Mouse (Mus musculus): ENCODE measurements at regions not wholly inside any gene's neighbourhood (a gene's known extent, or its start where the extent isn't known, plus 50 kb on each side); places are given as distances from the start of the nearest gene placed in this dataset.

- ATAC-seq (replicated peaks; ENCODE audit: low FRiP score) (no peak), DNase-seq (ENCODE audit: low spot score) (no peak)
- WGBS = 89% methylated on average over 10 of the region's 10 CpGs
- Histone ChIP-seq H3K27me3 (ENCODE audit: control insufficient read depth, insufficient read depth, low read length) (no peaks in the 10 kb centered on the region), H3K27ac (ENCODE audit: low read depth, low read length) (no peak overlapping the region), H3K4me3 (ENCODE audit: low read depth, low read length) (no peak overlapping the region), H3K4me1 (replicated peaks; ENCODE audit: control insufficient read depth, insufficient read depth, low read length) (no peaks in the 10 kb centered on the region; the same call in 1 of the 2 replicates), H3K4me2 (ENCODE audit: low read depth, low read length, severe bottlenecking) (no peak overlapping the region), H3K9me3 (ENCODE audit: control insufficient read depth, low read length) (no peaks in the 10 kb centered on the region), H3K9ac (ENCODE audit: low read length) (no peak overlapping the region), H3K36me3 (ENCODE audit: control insufficient read depth, insufficient read depth, low read length) (no peaks in the 10 kb centered on the region)
These were observed 858.5 kb downstream of the Zfp704 start for GRCm38 (mm10) chr3:8751356-8751755.

- Histone ChIP-seq H3K36me3 (ENCODE audit: control insufficient read depth, insufficient read depth, low read length) (no peaks in the 10 kb centered on the region), H3K9ac (ENCODE audit: low read length) (no peak overlapping the region), H3K9me3 (ENCODE audit: control insufficient read depth, low read length) (no peaks in the 10 kb centered on the region), H3K4me1 (replicated peaks; ENCODE audit: control insufficient read depth, insufficient read depth, low read length) (no peaks in the 10 kb centered on the region; the same call in 1 of the 2 replicates), H3K27me3 (ENCODE audit: control insufficient read depth, insufficient read depth, low read length) (no peaks in the 10 kb centered on the region), H3K4me2 (ENCODE audit: low read depth, low read length, severe bottlenecking) (no peak overlapping the region), H3K4me3 (ENCODE audit: low read depth, low read length) (no peak overlapping the region), H3K27ac (ENCODE audit: low read depth, low read length) (no peak overlapping the region)
- WGBS = 77% methylated on average over 4 of the region's 4 CpGs
- DNase-seq (ENCODE audit: low spot score) (no peak), ATAC-seq (replicated peaks; ENCODE audit: low FRiP score) (no peak)
These were observed 859.0 kb downstream of the Zfp704 start for GRCm38 (mm10) chr3:8750858-8751257.

- H3K36me3 ChIP-seq (ENCODE audit: control insufficient read depth, insufficient read depth, low read length) = no peaks in the 10 kb centered on the region
- no peak overlapping the region for H3K9ac ChIP-seq (ENCODE audit: low read length)
- no peaks in the 10 kb centered on the region for H3K27me3 ChIP-seq (ENCODE audit: control insufficient read depth, insufficient read depth, low read length)
- ATAC-seq (replicated peaks; ENCODE audit: low FRiP score) = no peak
- peak; percentile 25 for DNase-seq (ENCODE audit: low spot score)
- no peaks in the 10 kb centered on the region; the same call in 1 of the 2 replicates for H3K4me1 ChIP-seq (replicated peaks; ENCODE audit: control insufficient read depth, insufficient read depth, low read length)
- H3K9me3 ChIP-seq (ENCODE audit: control insufficient read depth, low read length) = no peaks in the 10 kb centered on the region
- H3K27ac ChIP-seq (ENCODE audit: low read depth, low read length) = no peak overlapping the region
- no peak overlapping the region for H3K4me2 ChIP-seq (ENCODE audit: low read depth, low read length, severe bottlenecking)
- no peak overlapping the region for H3K4me3 ChIP-seq (ENCODE audit: low read depth, low read length)
- 88% methylated on average over 11 of the region's 11 CpGs for WGBS
These were observed 859.7 kb downstream of the Zfp704 start for GRCm38 (mm10) chr3:8750162-8750561.

GRCm38 (mm10) chr3:8747201-8747600, 862.7 kb downstream of the Zfp704 start:
- Histone ChIP-seq H3K27me3 (ENCODE audit: control insufficient read depth, insufficient read depth, low read length) (no peaks in the 10 kb centered on the region), H3K27ac (ENCODE audit: low read depth, low read length) (no peak overlapping the region), H3K9me3 (ENCODE audit: control insufficient read depth, low read length) (no peaks in the 10 kb centered on the region), H3K36me3 (ENCODE audit: control insufficient read depth, insufficient read depth, low read length) (no peaks in the 10 kb centered on the region), H3K4me2 (ENCODE audit: low read depth, low read length, severe bottlenecking) (no peak overlapping the region), H3K4me3 (ENCODE audit: low read depth, low read length) (no peak overlapping the region), H3K9ac (ENCODE audit: low read length) (no peak overlapping the region), H3K4me1 (replicated peaks; ENCODE audit: control insufficient read depth, insufficient read depth, low read length) (no peaks in the 10 kb centered on the region; the same call in 1 of the 2 replicates)
- DNase-seq (ENCODE audit: low spot score) = peak; percentile 31
- no peak for ATAC-seq (replicated peaks; ENCODE audit: low FRiP score)
- WGBS = 92% methylated on average over 4 of the region's 4 CpGs

GRCm38 (mm10) chr3:8746677-8747076, 863.2 kb downstream of the Zfp704 start:
- H3K9me3 ChIP-seq (ENCODE audit: control insufficient read depth, low read length) = no peaks in the 10 kb centered on the region
- no peak overlapping the region for H3K4me3 ChIP-seq (ENCODE audit: low read depth, low read length)
- ATAC-seq (replicated peaks; ENCODE audit: low FRiP score) = no peak
- no peaks in the 10 kb centered on the region for H3K4me1 ChIP-seq (replicated peaks; ENCODE audit: control insufficient read depth, insufficient read depth, low read length)
- H3K27ac ChIP-seq (ENCODE audit: low read depth, low read length) = no peak overlapping the region
- no peaks in the 10 kb centered on the region for H3K36me3 ChIP-seq (ENCODE audit: control insufficient read depth, insufficient read depth, low read length)
- no peaks in the 10 kb centered on the region for H3K27me3 ChIP-seq (ENCODE audit: control insufficient read depth, insufficient read depth, low read length)
- DNase-seq (ENCODE audit: low spot score) = no peak
- no peak overlapping the region for H3K9ac ChIP-seq (ENCODE audit: low read length)
- no peak overlapping the region for H3K4me2 ChIP-seq (ENCODE audit: low read depth, low read length, severe bottlenecking)
- 96% methylated on average over 3 of the region's 3 CpGs for WGBS

- 95% methylated on average over 1 of the region's 1 CpGs for WGBS
- DNase-seq (ENCODE audit: low spot score) = no peak
- H3K4me2 ChIP-seq (ENCODE audit: low read depth, low read length, severe bottlenecking) = no peak overlapping the region
- no peak overlapping the region for H3K27ac ChIP-seq (ENCODE audit: low read depth, low read length)
- H3K9me3 ChIP-seq (ENCODE audit: control insufficient read depth, low read length) = no peaks in the 10 kb centered on the region
- H3K36me3 ChIP-seq (ENCODE audit: control insufficient read depth, insufficient read depth, low read length) = no peaks in the 10 kb centered on the region
- H3K4me1 ChIP-seq (replicated peaks; ENCODE audit: control insufficient read depth, insufficient read depth, low read length) = no peaks in the 10 kb centered on the region
- H3K9ac ChIP-seq (ENCODE audit: low read length) = no peak overlapping the region
- no peak for ATAC-seq (replicated peaks; ENCODE audit: low FRiP score)
- no peaks in the 10 kb centered on the region for H3K27me3 ChIP-seq (ENCODE audit: control insufficient read depth, insufficient read depth, low read length)
- H3K4me3 ChIP-seq (ENCODE audit: low read depth, low read length) = no peak overlapping the region
These were observed 863.8 kb downstream of the Zfp704 start for GRCm38 (mm10) chr3:8746037-8746436.

- Histone ChIP-seq H3K9me3 (ENCODE audit: control insufficient read depth, low read length) (no peaks in the 10 kb centered on the region), H3K36me3 (ENCODE audit: control insufficient read depth, insufficient read depth, low read length) (no peaks in the 10 kb centered on the region), H3K4me3 (ENCODE audit: low read depth, low read length) (no peak overlapping the region), H3K4me2 (ENCODE audit: low read depth, low read length, severe bottlenecking) (no peak overlapping the region), H3K27ac (ENCODE audit: low read depth, low read length) (no peak overlapping the region), H3K4me1 (replicated peaks; ENCODE audit: control insufficient read depth, insufficient read depth, low read length) (no peaks in the 10 kb centered on the region), H3K9ac (ENCODE audit: low read length) (no peak overlapping the region), H3K27me3 (ENCODE audit: control insufficient read depth, insufficient read depth, low read length) (no peaks in the 10 kb centered on the region)
- no peak for DNase-seq (ENCODE audit: low spot score)
- WGBS = 78% methylated on average over 6 of the region's 6 CpGs
- no peak for ATAC-seq (replicated peaks; ENCODE audit: low FRiP score)
These were observed 865.0 kb downstream of the Zfp704 start for GRCm38 (mm10) chr3:8744857-8745256.

- no peaks in the 10 kb centered on the region for H3K36me3 ChIP-seq (ENCODE audit: control insufficient read depth, insufficient read depth, low read length)
- DNase-seq (ENCODE audit: low spot score) (peak; percentile 27), ATAC-seq (replicated peaks; ENCODE audit: low FRiP score) (no peak)
- H3K27me3 ChIP-seq (ENCODE audit: control insufficient read depth, insufficient read depth, low read length) = no peaks in the 10 kb centered on the region
- 84% methylated on average over 7 of the region's 7 CpGs for WGBS
- H3K9me3 ChIP-seq (ENCODE audit: control insufficient read depth, low read length) = no peaks in the 10 kb centered on the region
- no peak overlapping the region for H3K27ac ChIP-seq (ENCODE audit: low read depth, low read length)
- no peak overlapping the region for H3K4me3 ChIP-seq (ENCODE audit: low read depth, low read length)
- H3K9ac ChIP-seq (ENCODE audit: low read length) = no peak overlapping the region
- H3K4me1 ChIP-seq (replicated peaks; ENCODE audit: control insufficient read depth, insufficient read depth, low read length) = no peaks in the 10 kb centered on the region
- H3K4me2 ChIP-seq (ENCODE audit: low read depth, low read length, severe bottlenecking) = no peak overlapping the region
These were observed 866.2 kb downstream of the Zfp704 start for GRCm38 (mm10) chr3:8743650-8744049.

GRCm38 (mm10) chr3:8741266-8742023, 868.4 kb downstream of the Zfp704 start:
- DNase-seq (ENCODE audit: low spot score) (no peak), ATAC-seq (replicated peaks; ENCODE audit: low FRiP score) (no peak)
- no peak overlapping the region for H3K27ac ChIP-seq (ENCODE audit: low read depth, low read length)
- H3K27me3 ChIP-seq (ENCODE audit: control insufficient read depth, insufficient read depth, low read length) = no peaks in the 10 kb centered on the region
- 85% methylated on average over 8 of the region's 8 CpGs for WGBS
- H3K9me3 ChIP-seq (ENCODE audit: control insufficient read depth, low read length) = no peaks in the 10 kb centered on the region
- H3K36me3 ChIP-seq (ENCODE audit: control insufficient read depth, insufficient read depth, low read length) = no peaks in the 10 kb centered on the region
- no peak overlapping the region for H3K4me2 ChIP-seq (ENCODE audit: low read depth, low read length, severe bottlenecking)
- no peak overlapping the region for H3K4me3 ChIP-seq (ENCODE audit: low read depth, low read length)
- no peak overlapping the region for H3K9ac ChIP-seq (ENCODE audit: low read length)
- no peaks in the 10 kb centered on the region for H3K4me1 ChIP-seq (replicated peaks; ENCODE audit: control insufficient read depth, insufficient read depth, low read length)
